Mouse (Mus musculus) stomach, postnatal 0 days (tissue): ENCODE results near the gene Car11.

Source experiments
- CTCF ChIP-seq: IDR thresholded peaks from 2 replicates; pipeline ENCODE4 v1.5.1; 2016; ENCODE audit warnings: antibody characterized with exemption, low read depth, mild to moderate bottlenecking, moderate library complexity
- EP300 ChIP-seq: optimal IDR thresholded peaks from 2 replicates; pipeline ENCODE3; 2016; ENCODE audit warnings: antibody characterized with exemption

- TF ChIP-seq CTCF (no peak), EP300 (no peak)
Observed at GRCm38 (mm10) chr7:45723301-45723700, 23.7 kb downstream of the Car11 start.
